8 mouse cellular contexts compared by ENCODE assay signal in the genomic region with DNA sequence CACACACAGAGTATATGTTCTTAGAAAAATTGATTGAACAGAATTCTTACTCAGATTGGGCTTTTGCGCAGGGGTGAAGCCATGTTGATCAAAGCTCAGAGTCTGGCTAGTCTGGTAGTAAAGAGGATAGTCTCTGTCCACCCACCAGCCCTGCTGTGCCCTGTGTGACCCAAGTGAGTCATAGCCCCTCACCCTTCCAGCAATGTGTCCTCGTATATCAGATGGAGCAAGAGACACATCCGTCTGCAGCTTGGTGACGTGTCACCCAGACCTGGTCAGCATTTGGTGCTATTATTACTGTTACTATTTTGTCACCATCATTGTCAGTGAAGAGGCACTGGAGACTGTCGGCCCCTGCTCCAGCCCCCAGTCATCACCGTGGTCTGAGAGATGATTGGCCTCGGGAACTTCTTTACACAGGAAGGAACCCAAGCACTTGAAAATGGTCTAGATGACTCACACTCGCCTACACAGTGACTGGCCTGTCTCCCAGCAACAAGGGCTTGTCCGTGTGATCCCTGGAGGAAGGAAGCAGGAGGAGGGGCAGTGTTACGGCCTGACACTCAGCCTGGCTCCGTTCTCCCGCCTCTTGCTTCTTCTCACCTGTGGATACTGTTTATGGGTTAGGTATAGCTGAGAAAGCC. TPM values are rescaled to one million over a fixed set of nuclear protein-coding genes. Genes with fewer than 3 reads are reported as not detected.
A peak's percentile ranks its signal among the peaks of the same experiment; 100 is the strongest.
DNase-seq lines count a peak whose midpoint lies in the region; ATAC-seq and TF ChIP-seq lines count a peak whose summit lies in the region.

No protein-coding gene starts in this region.

- TF ChIP-seq CTCF in liver, postnatal 0 days (IDR thresholded peaks at IDR 0.05; ENCODE audit: low read depth) = no peak

- peak; percentile 67 for ATAC-seq in liver, postnatal 0 days
- no peak for ATAC-seq in hindbrain, embryonic 12.5 days (ENCODE audit: low FRiP score)

- peak; percentile 96 for DNase-seq in 416B (ENCODE audit: low read depth)
- DNase-seq in adrenal gland, postnatal 14 days = peak; percentile 76
- DNase-seq in heart, postnatal 14 days = peak; percentile 44 to 46
- no peak for DNase-seq in liver, postnatal 0 days
- no peak for DNase-seq in retina, postnatal 1 day
- no peak for DNase-seq in cerebellum, postnatal 10 days
- DNase-seq in layer of hippocampus, postnatal 36 days = no peak

- no peak overlapping the region for H3K9ac ChIP-seq in liver, postnatal 0 days (replicated peaks)
- H3K9ac ChIP-seq in hindbrain, embryonic 12.5 days = no peak overlapping the region

- no peak overlapping the region for H3K4me3 ChIP-seq in liver, postnatal 0 days (ENCODE audit: low read depth, low read length)
- H3K4me3 ChIP-seq in hindbrain, embryonic 12.5 days = no peak overlapping the region

- H3K4me1 ChIP-seq in liver, postnatal 0 days (ENCODE audit: insufficient read depth) = peaks cover 3% of the 10 kb centered on the region
- no peaks in the 10 kb centered on the region for H3K4me1 ChIP-seq in hindbrain, embryonic 12.5 days

- no peak for TF ChIP-seq EP300 in liver, postnatal 0 days (IDR thresholded peaks at IDR 0.05; ENCODE audit: low read depth)

- H3K27me3 ChIP-seq in liver, postnatal 0 days (ENCODE audit: insufficient read depth, low read length) = no peaks in the 10 kb centered on the region
- no peaks in the 10 kb centered on the region for H3K27me3 ChIP-seq in hindbrain, embryonic 12.5 days

- no peak overlapping the region for H3K27ac ChIP-seq in liver, postnatal 0 days (ENCODE audit: low read depth)
- H3K27ac ChIP-seq in hindbrain, embryonic 12.5 days = no peak overlapping the region

- 56% methylated on average over 12 of the region's 12 CpGs for WGBS in liver, postnatal 0 days (ENCODE audit: insufficient replicate concordance)
- whole genome bisulfite sequencing in hindbrain, embryonic 12.5 days = 86% methylated on average over 12 of the region's 12 CpGs

- intact Hi-C loops in heart, postnatal 14 days (cut with DNase I) = no loop called here

- no peak overlapping the region for H3K4me2 ChIP-seq in liver, postnatal 0 days (ENCODE audit: low read depth, low read length)
- H3K4me2 ChIP-seq in hindbrain, embryonic 12.5 days (replicated peaks) = no peak overlapping the region

- peaks cover 34% of the 10 kb centered on the region for H3K36me3 ChIP-seq in liver, postnatal 0 days (replicated peaks; ENCODE audit: insufficient read depth, low read length)
- H3K36me3 ChIP-seq in hindbrain, embryonic 12.5 days = peaks cover 73% of the 10 kb centered on the region

- H3K9me3 ChIP-seq in liver, postnatal 0 days (ENCODE audit: low read length) = no peaks in the 10 kb centered on the region
- no peaks in the 10 kb centered on the region for H3K9me3 ChIP-seq in hindbrain, embryonic 12.5 days (replicated peaks)

RNA-seq across cellular contexts. Expression of gene Specc1l, which starts 41.5 kb away (rescaled TPM):
- 43.6 and 50.7 TPM in 2 replicates for total RNA-seq in adrenal gland, postnatal 14 days (2021)
- total RNA-seq in heart, postnatal 14 days (2021) = 10 to 100 TPM; 38.3 to 42.9 TPM
- polyA plus RNA-seq in liver, postnatal 0 days (2015; fragmentation: Nextera tagmentation; extraction: Ambion mirVana) = 3.5 and 4.0 TPM in 2 replicates
- total RNA-seq in layer of hippocampus, postnatal 36 days (2021) = 10 to 100 TPM; 40.9 to 48.0 TPM
- 51.4 and 54.6 TPM in 2 replicates for polyA plus RNA-seq in hindbrain, embryonic 12.5 days (2016; fragmentation: Nextera tagmentation; extraction: Ambion mirVana)

Comparison
In these comparisons a context has a peak if more than half of its experiments do, and no peak if none do; other contexts are left out.
1. DNase-seq: peak in 416B (single experiment), adrenal gland, postnatal 14 days (single experiment) and heart, postnatal 14 days (2 of 2); none in liver, postnatal 0 days (single experiment), retina, postnatal 1 day (single experiment), cerebellum, postnatal 10 days (0 of 2) and layer of hippocampus, postnatal 36 days (0 of 2).